Mouse (Mus musculus): Measurements from ENCODE around the gene Blcap.

- TF ChIP-seq POLR2A (IDR thresholded peaks at IDR 0.05; ENCODE audit: insufficient read length, low read depth) (no peak), CEBPB (IDR thresholded peaks at IDR 0.05; ENCODE audit: insufficient read depth, poor library complexity, severe bottlenecking) (no peak), TCF3 (IDR thresholded peaks at IDR 0.05; ENCODE audit: insufficient read length, low read depth) (no peak), MYOG (IDR thresholded peaks at IDR 0.05; ENCODE audit: control insufficient read depth in 1 of 3, insufficient read depth in 1 of 3, insufficient read length in 2 of 3, low read depth in 2 of 3) (no peak), POLR2AphosphoS2 (IDR thresholded peaks at IDR 0.05; ENCODE audit: insufficient read length, low read depth) (no peak), E2F4 (IDR thresholded peaks at IDR 0.05; ENCODE audit: insufficient read depth) (no peak), USF1 (IDR thresholded peaks at IDR 0.05; ENCODE audit: low read depth) (no peak), REST (IDR thresholded peaks at IDR 0.05; ENCODE audit: insufficient read depth, insufficient read length) (no peak), MAX (IDR thresholded peaks at IDR 0.05; ENCODE audit: low read depth) (no peak), TCF12 (IDR thresholded peaks at IDR 0.05; ENCODE audit: insufficient read depth, poor library complexity, severe bottlenecking) (no peak), MYOD1 (IDR thresholded peaks at IDR 0.05; ENCODE audit: control insufficient read depth in 1 of 3, insufficient read length in 2 of 3, low read depth in 2 of 3) (no peak)
These were observed 12.6 kb downstream of the Blcap start for GRCm38 (mm10) chr2:157558520-157558919.
